Mouse (Mus musculus): Measurements from ENCODE around the gene Gls. TPM values are rescaled to one million over a fixed set of nuclear protein-coding genes. Genes with fewer than 3 reads are reported as not detected.

The Gls gene
- polyA plus RNA-seq, 1 experiment from 2014 or later, result 32.0 TPM

DNA sequence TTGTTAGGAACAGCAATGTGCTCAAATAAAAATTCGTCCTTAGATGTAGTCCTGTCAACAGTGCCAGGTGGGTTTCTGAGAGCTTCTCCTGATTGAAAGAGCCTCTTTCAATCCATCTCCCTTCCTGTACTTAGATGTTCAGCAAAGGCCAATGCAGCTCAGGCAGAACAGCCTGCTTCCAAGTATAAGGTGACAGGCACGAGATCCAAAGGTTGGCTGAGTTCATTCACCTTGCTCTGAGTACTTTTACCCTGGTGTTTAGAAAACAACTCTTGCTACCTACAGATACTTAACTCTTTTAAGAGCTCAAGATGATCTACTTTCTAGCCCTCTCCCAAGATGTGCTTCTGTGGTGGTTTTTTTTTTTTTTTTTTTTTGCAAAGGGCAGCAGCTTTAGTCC is 56.0 kb downstream of the Gls start:
- Histone ChIP-seq H3K4me1 (replicated peaks; ENCODE audit: insufficient read depth, low read length) (0 out of 2 replicates have a peak, but pooled peaks cover 3% of the 10 kb centered on the region), H3K4me3 (replicated peaks; ENCODE audit: low read depth, low read length) (no peak overlapping the region), H3K9ac (ENCODE audit: low read depth, low read length) (no peak overlapping the region), H3K27me3 (ENCODE audit: insufficient read depth, low read length) (no peaks in the 10 kb centered on the region), H3K27ac (no peak overlapping the region), H3K9me3 (replicated peaks; ENCODE audit: low read length) (no peaks in the 10 kb centered on the region), H3K36me3 (ENCODE audit: insufficient read depth, low read length) (no peaks in the 10 kb centered on the region), H3K4me2 (ENCODE audit: low read length) (no peak overlapping the region)
- peak; percentile 9 for DNase-seq (ENCODE audit: low spot score)
- WGBS, result 70% methylated on average over 2 of the region's 2 CpGs
- peak; percentile 59; the same call in 1 of the 2 replicates for ATAC-seq (replicated peaks; ENCODE audit: low FRiP score, low read depth)
- TF ChIP-seq CTCF (IDR thresholded peaks at IDR 0.05; ENCODE audit: low read depth), result no peak

DNA sequence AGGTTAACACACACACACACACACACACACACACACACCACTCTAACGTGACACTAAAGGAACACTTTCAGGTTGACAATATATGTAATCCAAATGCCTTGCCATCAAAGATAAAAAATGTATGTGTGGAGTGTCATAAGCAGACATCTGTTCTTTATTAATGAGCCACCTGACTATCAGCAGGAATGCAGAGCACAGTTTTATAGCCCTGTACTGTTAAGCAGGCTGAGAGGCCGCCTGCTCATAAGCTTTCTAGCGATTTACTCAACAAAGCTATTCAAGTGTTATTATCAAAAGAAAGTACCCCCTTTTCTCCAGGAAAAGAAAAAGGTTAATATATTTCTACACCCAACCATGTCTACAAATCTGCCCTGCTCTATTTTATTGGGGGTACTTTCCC is 57.0 kb downstream of the Gls start:
- WGBS, result 64% methylated on average over 3 of the region's 3 CpGs
- no peak for TF ChIP-seq CTCF (IDR thresholded peaks at IDR 0.05; ENCODE audit: low read depth)
- DNase-seq (ENCODE audit: low spot score) (no peak), ATAC-seq (replicated peaks; ENCODE audit: low FRiP score, low read depth) (no peak)
- H3K36me3 ChIP-seq (ENCODE audit: insufficient read depth, low read length), result no peaks in the 10 kb centered on the region
- H3K4me3 ChIP-seq (replicated peaks; ENCODE audit: low read depth, low read length), result no peak overlapping the region
- H3K4me2 ChIP-seq (ENCODE audit: low read length), result no peak overlapping the region
- H3K4me1 ChIP-seq (replicated peaks; ENCODE audit: insufficient read depth, low read length), result 0 out of 2 replicates have a peak, but pooled peaks cover 3% of the 10 kb centered on the region
- H3K9me3 ChIP-seq (replicated peaks; ENCODE audit: low read length), result no peaks in the 10 kb centered on the region
- H3K27me3 ChIP-seq (ENCODE audit: insufficient read depth, low read length), result no peaks in the 10 kb centered on the region
- H3K9ac ChIP-seq (ENCODE audit: low read depth, low read length), result no peak overlapping the region
- no peak overlapping the region for H3K27ac ChIP-seq

DNA sequence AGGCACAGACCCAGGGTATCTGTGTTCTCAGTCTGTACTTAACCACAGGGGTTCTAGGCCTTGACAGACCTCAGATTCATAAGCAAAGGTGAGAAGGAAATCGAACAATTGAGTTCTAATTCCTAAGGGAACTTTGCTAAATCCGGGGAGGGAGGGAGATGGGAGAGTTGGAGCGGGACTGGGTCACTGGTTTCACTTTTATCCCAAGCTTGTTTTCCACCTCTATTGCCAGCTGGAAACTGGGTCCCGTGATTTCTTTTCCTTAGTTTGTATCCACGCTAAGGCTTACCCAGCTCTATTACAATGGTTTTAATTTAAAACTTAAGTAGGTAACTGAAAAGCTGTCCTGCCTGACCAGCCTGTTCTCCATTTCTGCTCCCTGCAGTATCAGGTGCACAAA is 57.7 kb downstream of the Gls start:
- H3K9me3 ChIP-seq (replicated peaks; ENCODE audit: low read length), result no peaks in the 10 kb centered on the region
- 0 out of 2 replicates have a peak, but pooled peaks cover 3% of the 10 kb centered on the region for H3K4me1 ChIP-seq (replicated peaks; ENCODE audit: insufficient read depth, low read length)
- H3K27ac ChIP-seq, result no peak overlapping the region
- ATAC-seq (replicated peaks; ENCODE audit: low FRiP score, low read depth) (no peak), DNase-seq (ENCODE audit: low spot score) (no peak)
- no peaks in the 10 kb centered on the region for H3K36me3 ChIP-seq (ENCODE audit: insufficient read depth, low read length)
- H3K4me3 ChIP-seq (replicated peaks; ENCODE audit: low read depth, low read length), result no peak overlapping the region
- no peak for TF ChIP-seq CTCF (IDR thresholded peaks at IDR 0.05; ENCODE audit: low read depth)
- H3K27me3 ChIP-seq (ENCODE audit: insufficient read depth, low read length), result no peaks in the 10 kb centered on the region
- no peak overlapping the region for H3K9ac ChIP-seq (ENCODE audit: low read depth, low read length)
- 72% methylated on average over 5 of the region's 5 CpGs for WGBS
- H3K4me2 ChIP-seq (ENCODE audit: low read length), result no peak overlapping the region

DNA sequence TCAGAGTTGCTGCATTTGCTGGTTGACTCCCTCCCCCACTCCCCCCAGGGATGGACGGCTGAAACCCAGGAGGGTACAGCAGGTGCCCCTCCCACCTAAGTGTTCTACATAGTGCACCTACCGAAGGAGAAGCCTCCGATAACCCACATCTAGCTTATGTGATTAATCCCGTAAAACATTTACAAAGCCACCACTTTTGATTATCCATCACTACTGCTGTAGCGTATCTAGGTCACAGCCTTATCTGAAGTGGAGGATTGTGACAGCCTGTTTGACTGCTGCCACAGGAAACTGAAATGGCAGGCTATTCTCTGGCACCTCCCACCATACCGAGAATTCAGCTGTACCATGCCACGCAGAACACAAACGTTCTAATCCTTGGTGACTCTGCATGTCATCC is 61.8 kb downstream of the Gls start:
- no peaks in the 10 kb centered on the region for H3K9me3 ChIP-seq (replicated peaks; ENCODE audit: low read length)
- H3K27me3 ChIP-seq (ENCODE audit: insufficient read depth, low read length), result no peaks in the 10 kb centered on the region
- no peak overlapping the region for H3K27ac ChIP-seq
- H3K4me3 ChIP-seq (replicated peaks; ENCODE audit: low read depth, low read length), result no peak overlapping the region
- H3K36me3 ChIP-seq (ENCODE audit: insufficient read depth, low read length), result no peaks in the 10 kb centered on the region
- H3K4me2 ChIP-seq (ENCODE audit: low read length), result no peak overlapping the region
- H3K9ac ChIP-seq (ENCODE audit: low read depth, low read length), result no peak overlapping the region
- 54% methylated on average over 8 of the region's 8 CpGs for WGBS
- ATAC-seq (replicated peaks; ENCODE audit: low FRiP score, low read depth), result 0 out of 2 replicates have a peak, but pooled peaks have one; percentile 3
- no peaks in the 10 kb centered on the region for H3K4me1 ChIP-seq (replicated peaks; ENCODE audit: insufficient read depth, low read length)
- DNase-seq (ENCODE audit: low spot score), result no peak
- no peak for TF ChIP-seq CTCF (IDR thresholded peaks at IDR 0.05; ENCODE audit: low read depth)

DNA sequence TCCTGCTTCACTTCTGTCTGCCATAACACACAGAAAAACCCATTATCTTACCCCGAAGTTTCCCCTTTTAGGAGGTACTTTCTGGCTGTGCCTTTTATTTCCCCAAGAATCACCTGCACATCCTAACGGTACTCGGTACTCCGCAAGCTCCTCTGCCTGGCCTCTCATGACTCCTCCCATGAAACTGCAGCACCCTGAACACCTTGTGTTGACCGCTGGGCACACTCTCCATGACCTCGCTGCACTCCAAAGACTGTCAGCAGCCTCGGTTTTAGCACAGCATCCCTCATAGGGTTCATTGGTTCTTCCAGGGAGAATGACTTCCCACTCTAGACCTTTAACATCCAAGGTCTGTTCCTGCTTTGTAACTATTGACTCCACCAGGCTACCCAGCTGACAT is 62.3 kb downstream of the Gls start:
- no peak overlapping the region for H3K9ac ChIP-seq (ENCODE audit: low read depth, low read length)
- ATAC-seq (replicated peaks; ENCODE audit: low FRiP score, low read depth), result 0 out of 2 replicates have a peak, but pooled peaks have one; percentile 4
- no peak overlapping the region for H3K4me3 ChIP-seq (replicated peaks; ENCODE audit: low read depth, low read length)
- H3K4me1 ChIP-seq (replicated peaks; ENCODE audit: insufficient read depth, low read length), result no peaks in the 10 kb centered on the region
- no peaks in the 10 kb centered on the region for H3K36me3 ChIP-seq (ENCODE audit: insufficient read depth, low read length)
- no peak for TF ChIP-seq CTCF (IDR thresholded peaks at IDR 0.05; ENCODE audit: low read depth)
- H3K9me3 ChIP-seq (replicated peaks; ENCODE audit: low read length), result no peaks in the 10 kb centered on the region
- no peaks in the 10 kb centered on the region for H3K27me3 ChIP-seq (ENCODE audit: insufficient read depth, low read length)
- WGBS, result 75% methylated on average over 7 of the region's 7 CpGs
- DNase-seq (ENCODE audit: low spot score), result no peak
- no peak overlapping the region for H3K27ac ChIP-seq
- no peak overlapping the region for H3K4me2 ChIP-seq (ENCODE audit: low read length)

DNA sequence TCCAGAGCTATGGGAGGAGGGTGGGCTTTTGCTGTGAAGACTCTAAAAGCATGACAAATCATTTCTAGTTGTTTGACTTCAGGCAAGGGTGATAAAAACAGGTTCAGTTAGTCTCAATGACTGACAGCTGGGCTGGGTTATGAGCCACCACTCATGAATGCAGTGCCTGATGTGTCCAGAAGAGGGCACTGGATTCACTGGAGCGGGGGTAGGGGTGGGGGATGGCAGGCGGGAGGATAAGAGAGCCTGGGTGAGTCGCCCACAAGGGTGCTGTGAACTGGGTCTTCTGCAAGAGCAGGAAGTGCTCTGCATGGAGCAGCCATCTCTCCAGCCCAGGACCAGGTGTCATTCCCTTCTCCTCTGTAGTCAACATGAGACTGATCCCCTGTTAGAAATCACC is 63.0 kb downstream of the Gls start:
- 41% methylated on average over 3 of the region's 3 CpGs for WGBS
- Histone ChIP-seq H3K9ac (ENCODE audit: low read depth, low read length) (no peak overlapping the region), H3K36me3 (ENCODE audit: insufficient read depth, low read length) (no peaks in the 10 kb centered on the region), H3K4me2 (ENCODE audit: low read length) (no peak overlapping the region), H3K4me1 (replicated peaks; ENCODE audit: insufficient read depth, low read length) (no peaks in the 10 kb centered on the region), H3K27me3 (ENCODE audit: insufficient read depth, low read length) (no peaks in the 10 kb centered on the region), H3K27ac (no peak overlapping the region), H3K4me3 (replicated peaks; ENCODE audit: low read depth, low read length) (no peak overlapping the region), H3K9me3 (replicated peaks; ENCODE audit: low read length) (no peaks in the 10 kb centered on the region)
- peak; percentile 69 for TF ChIP-seq CTCF (IDR thresholded peaks at IDR 0.05; ENCODE audit: low read depth)
- ATAC-seq (replicated peaks; ENCODE audit: low FRiP score, low read depth), result peak; percentile 23; the same call in 1 of the 2 replicates
- no peak for DNase-seq (ENCODE audit: low spot score)
